Mouse (Mus musculus) stomach, postnatal 0 days (tissue): ENCODE data around the gene Olfr1155. TPM values are rescaled to one million over a fixed set of nuclear protein-coding genes. Genes with fewer than 3 reads are reported as not detected.

Experiments used
- ATAC-seq: fragments of 200-750 bp; cut with Nextera tagmentation; 2 replicates; pipeline ENCODE4 v1.8.0; 2017; ENCODE audit not compliant: low FRiP score, low TSS enrichment
- DNase-seq: peaks from one replicate; pipeline ENCODE4 v3.0.0-alpha.2; 2016; ENCODE audit warnings: low spot score
- H3K27ac ChIP-seq: fragments of 300-500 bp; sonication (generic); replicated peaks from 2 replicates; pipeline ENCODE4 v1.5.1; 2014; ENCODE audit warnings: mild to moderate bottlenecking, control low read depth
- H3K27me3 ChIP-seq: fragments of 300-500 bp; sonication (generic); 2 replicates; pipeline ENCODE4 v1.6.1; 2014; ENCODE audit warnings: low read length; ENCODE audit not compliant: control insufficient read depth, insufficient read depth
- H3K36me3 ChIP-seq: fragments of 300-500 bp; sonication (generic); 2 replicates; pipeline ENCODE4 v1.6.1; 2014; ENCODE audit warnings: low read length, mixed read lengths; ENCODE audit not compliant: control insufficient read depth, insufficient read depth
- H3K4me1 ChIP-seq: fragments of 300-500 bp; sonication (generic); replicated peaks from 2 replicates; pipeline ENCODE4 v1.6.1; 2014; ENCODE audit warnings: antibody characterized with exemption; ENCODE audit not compliant: control insufficient read depth, insufficient read depth
- H3K4me2 ChIP-seq: fragments of 300-500 bp; sonication (generic); replicated peaks from 2 replicates; pipeline ENCODE4 v1.6.1; 2014; ENCODE audit warnings: low read depth, mild to moderate bottlenecking, control low read depth, moderate library complexity
- H3K4me3 ChIP-seq: fragments of 300-500 bp; sonication (generic); 2 replicates; pipeline ENCODE4 v1.5.1; 2014; ENCODE audit warnings: low read depth, low read length, control low read depth
- H3K9ac ChIP-seq: fragments of 300-500 bp; sonication (generic); 2 replicates; pipeline ENCODE4 v1.6.1; 2014; ENCODE audit warnings: mild to moderate bottlenecking, low read length, control low read depth, mixed read lengths
- H3K9me3 ChIP-seq: fragments of 300-500 bp; sonication (generic); 2 replicates; pipeline ENCODE4 v1.6.1; 2016; ENCODE audit warnings: low read length; ENCODE audit not compliant: control insufficient read depth
- CTCF ChIP-seq: IDR thresholded peaks from 2 replicates; pipeline ENCODE4 v1.5.1; 2016; ENCODE audit warnings: antibody characterized with exemption, low read depth, mild to moderate bottlenecking, moderate library complexity
- EP300 ChIP-seq: optimal IDR thresholded peaks from 2 replicates; pipeline ENCODE3; 2016; ENCODE audit warnings: antibody characterized with exemption
- WGBS: fragments of 180-500 bp; shearing (Covaris S2); extraction: QIAGEN DNeasy Blood & Tissue Kit; methylation state at CpG from one replicate; pipeline ENCODE4 v1.1.7; 2014; 5-methylcytosine and 5-hydroxymethylcytosine counted together
- polyA plus RNA-seq: library from polyadenylated mRNA; unstranded; fragments of >200 nt; fragmentation: Nextera tagmentation; extraction: Ambion mirVana; gene quantifications from 2 replicates; pipeline ENCODE4 v1.2.1, GENCODE M21; 2015

The Olfr1155 gene
- polyA plus RNA-seq, 1 experiment from 2014 or later: not detected

DNA sequence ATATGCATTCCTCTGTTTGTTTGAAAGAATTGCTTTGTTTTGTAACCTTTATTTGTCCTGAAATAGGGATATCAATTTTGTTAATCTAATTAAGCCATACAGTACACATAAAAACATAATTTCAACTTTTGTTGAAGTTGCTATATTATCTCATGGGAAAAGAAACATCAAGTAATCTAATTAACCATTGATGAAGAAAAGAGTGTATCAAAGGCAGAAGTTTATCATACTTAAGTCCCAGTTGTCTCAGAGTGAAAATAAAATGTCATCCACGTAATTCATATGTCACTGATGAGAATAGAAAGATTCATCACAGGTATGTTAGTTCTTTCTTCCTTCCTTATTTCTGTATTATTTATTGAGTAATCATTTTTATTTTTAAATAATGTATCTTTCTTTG is 50.3 kb downstream of the Olfr1155 start, which contains the start of gene Olfr1153:
Gene Olfr1153, plus strand, starts transcription at position 301 of the 400 bp plus-strand sequence.
- no peak for DNase-seq
- 63% methylated on average over 1 of the region's 1 CpGs for WGBS
- TF ChIP-seq EP300: no peak
- TF ChIP-seq CTCF: no peak

More for the DNA sequence above, 50.3 kb downstream of the Olfr1155 start, which contains the start of gene Olfr1153:
- Histone ChIP-seq H3K9me3 (no peaks in the 10 kb centered on the region), H3K4me2 (no peak within 1 kb of the TSS), H3K36me3 (no peaks in the 10 kb centered on the region), H3K27ac (no peak within 1 kb of the TSS), H3K4me1 (no peaks in the 10 kb centered on the region), H3K9ac (no peak within 1 kb of the TSS), H3K27me3 (no peaks in the 10 kb centered on the region), H3K4me3 (no peak within 1 kb of the TSS)
- no peak for ATAC-seq

Other genes starting within 250 kb of the Olfr1155 start
- not detected in 2 replicates for gene Olfr1137, start 232.0 kb downstream of the Olfr1155 start, polyA plus RNA-seq
- not detected in 2 replicates for gene Olfr1138, start 205.2 kb downstream of the Olfr1155 start, polyA plus RNA-seq
- gene Olfr1140, start 201.4 kb downstream of the Olfr1155 start, polyA plus RNA-seq: not detected in 2 replicates
- gene Olfr1141, start 191.1 kb downstream of the Olfr1155 start, polyA plus RNA-seq: not detected in 2 replicates
- not detected in 2 replicates for gene Olfr152, start 165.7 kb downstream of the Olfr1155 start, polyA plus RNA-seq
- not detected in 2 replicates for gene Olfr1143, start 144.5 kb downstream of the Olfr1155 start, polyA plus RNA-seq
- not detected in 2 replicates for gene Olfr1145, start 135.3 kb downstream of the Olfr1155 start, polyA plus RNA-seq
- gene Olfr1148, start 114.6 kb downstream of the Olfr1155 start, polyA plus RNA-seq: not detected in 2 replicates
- gene Olfr1150-ps1, start 101.1 kb downstream of the Olfr1155 start, polyA plus RNA-seq: not detected in 2 replicates
- not detected in 2 replicates for gene Olfr1151, start 89.3 kb downstream of the Olfr1155 start, polyA plus RNA-seq
- gene Olfr1152, start 78.6 kb downstream of the Olfr1155 start, polyA plus RNA-seq: not detected in 2 replicates
- gene Olfr1153, start 50.2 kb downstream of the Olfr1155 start, polyA plus RNA-seq: 0.10 TPM in 1 of 2 replicates, not detected in the other
- gene Olfr1154, start 40.0 kb downstream of the Olfr1155 start, polyA plus RNA-seq: not detected in 2 replicates
- not detected in 2 replicates for gene Olfr1156, start 8.0 kb upstream of the Olfr1155 start, polyA plus RNA-seq
- not detected in 2 replicates for gene Olfr1157, start 23.2 kb upstream of the Olfr1155 start, polyA plus RNA-seq
- gene Olfr74, start 29.5 kb upstream of the Olfr1155 start, polyA plus RNA-seq: not detected in 2 replicates
- not detected in 2 replicates for gene Olfr1158, start 45.0 kb upstream of the Olfr1155 start, polyA plus RNA-seq
- gene Olfr1160, start 63.1 kb upstream of the Olfr1155 start, polyA plus RNA-seq: 0.04 TPM in 1 of 2 replicates, not detected in the other
- not detected in 2 replicates for gene Olfr1161, start 77.6 kb upstream of the Olfr1155 start, polyA plus RNA-seq
- gene Olfr73, start 92.6 kb upstream of the Olfr1155 start, polyA plus RNA-seq: not detected in 2 replicates
- gene Olfr1162, start 106.0 kb upstream of the Olfr1155 start, polyA plus RNA-seq: 0.02 TPM in 1 of 2 replicates, not detected in the other
- gene Olfr1163, start 126.7 kb upstream of the Olfr1155 start, polyA plus RNA-seq: not detected in 2 replicates
- not detected in 2 replicates for gene Olfr1164, start 148.8 kb upstream of the Olfr1155 start, polyA plus RNA-seq
- gene Olfr1166, start 183.1 kb upstream of the Olfr1155 start, polyA plus RNA-seq: not detected in 2 replicates
- gene Olfr1167, start 210.1 kb upstream of the Olfr1155 start, polyA plus RNA-seq: not detected in 2 replicates
- not detected in 2 replicates for gene Olfr1168, start 236.7 kb upstream of the Olfr1155 start, polyA plus RNA-seq